Mouse (Mus musculus): ENCODE measurements around the gene Arih1.
"Not testable (repeated sequence)": the region's sequence is repeated elsewhere in the genome, so short reads cannot be mapped to it uniquely, and the experiment has no call there.

Arih1 gene

DNA sequence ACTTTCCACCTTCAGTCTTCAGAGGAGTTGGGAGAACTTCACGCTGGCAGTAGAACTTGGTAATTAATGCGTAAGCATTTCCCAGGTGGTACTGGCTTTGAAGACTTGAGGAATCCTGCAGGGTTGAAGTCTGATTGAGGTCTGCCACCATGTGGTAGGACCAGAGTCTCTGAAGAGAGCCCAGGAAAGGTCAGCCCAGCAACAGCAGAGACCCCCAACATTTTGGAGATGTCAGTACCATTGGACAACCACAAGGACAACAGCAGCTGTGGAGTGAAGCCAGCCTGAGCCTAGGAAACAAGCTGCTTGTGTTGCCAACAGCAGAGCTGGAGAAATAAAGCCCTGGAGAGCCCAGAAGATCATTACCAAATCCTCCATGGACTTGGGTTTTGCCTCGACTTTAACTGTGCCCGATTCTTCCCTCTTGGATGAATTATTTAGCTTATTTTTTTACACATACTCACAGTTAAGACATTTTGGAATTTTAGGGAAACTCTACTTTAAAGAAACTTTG lies 27.4 kb downstream of the Arih1 start:
- no peak for DNase-seq (ENCODE audit: inconsistent ontology term)

DNA sequence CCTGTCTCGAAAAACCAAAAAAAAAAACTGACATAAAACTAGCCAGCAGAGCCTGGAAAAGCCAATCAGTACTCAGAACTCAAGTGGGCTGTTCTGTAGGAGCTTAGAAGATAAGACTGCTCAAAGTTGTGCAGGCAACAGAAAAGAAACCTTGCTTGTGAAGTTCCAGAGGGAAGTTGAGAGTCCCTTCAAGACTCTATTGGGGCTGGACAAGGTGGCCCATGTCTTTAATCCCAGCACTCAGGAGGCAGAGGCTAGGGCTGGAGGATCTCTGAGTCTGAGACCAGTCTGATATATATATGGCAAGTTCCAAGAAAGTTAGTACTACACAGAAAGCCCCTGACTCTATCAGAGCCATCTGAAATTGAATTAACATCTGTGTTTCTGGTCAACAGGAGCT lies 28.0 kb downstream of the Arih1 start:
- DNase-seq (ENCODE audit: inconsistent ontology term) = no peak

DNA sequence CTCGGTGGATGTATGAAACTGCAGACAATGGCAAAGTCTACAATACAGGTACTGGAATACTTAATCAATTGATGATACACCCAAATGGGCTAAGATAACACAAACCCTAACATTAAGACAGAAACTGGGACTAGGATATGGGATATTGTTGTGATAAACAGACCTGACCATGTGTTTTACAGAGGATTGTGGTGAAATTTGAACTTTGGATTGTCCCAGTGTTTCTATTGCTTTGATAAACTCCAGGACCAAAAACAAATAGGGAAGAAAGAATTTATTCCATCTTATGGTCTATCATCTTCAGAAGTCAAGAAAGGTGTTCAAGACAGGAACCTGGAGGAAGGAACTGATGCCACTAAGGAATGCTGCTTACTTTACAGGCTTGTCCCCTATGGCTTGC lies 28.7 kb downstream of the Arih1 start:
- DNase-seq (ENCODE audit: inconsistent ontology term) = no peak

- DNase-seq (ENCODE audit: inconsistent ontology term) = peak; percentile 17
Observed at GRCm38 (mm10) chr9:59455404-59456068, 30.9 kb downstream of the Arih1 start.

DNA sequence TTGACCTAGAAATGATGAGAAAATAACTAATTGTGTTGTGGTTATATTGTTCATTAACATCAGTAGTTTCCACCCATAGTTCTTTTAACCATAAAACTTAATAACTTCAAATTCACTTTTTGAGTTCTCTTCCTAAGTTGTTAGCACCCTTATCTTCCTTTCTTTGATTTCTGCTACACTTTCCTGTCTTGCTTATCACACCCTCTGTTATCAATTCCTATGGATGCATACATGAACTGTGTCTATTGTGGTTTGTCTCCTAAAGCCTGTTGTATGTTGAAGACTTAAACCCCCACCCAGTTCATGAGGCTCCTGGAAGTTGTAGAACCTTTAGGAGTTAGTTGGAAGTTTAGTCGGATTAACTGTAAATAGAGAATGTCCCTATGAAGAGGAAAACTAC lies 52.7 kb downstream of the Arih1 start:
- no peak for DNase-seq (ENCODE audit: inconsistent ontology term)

DNA sequence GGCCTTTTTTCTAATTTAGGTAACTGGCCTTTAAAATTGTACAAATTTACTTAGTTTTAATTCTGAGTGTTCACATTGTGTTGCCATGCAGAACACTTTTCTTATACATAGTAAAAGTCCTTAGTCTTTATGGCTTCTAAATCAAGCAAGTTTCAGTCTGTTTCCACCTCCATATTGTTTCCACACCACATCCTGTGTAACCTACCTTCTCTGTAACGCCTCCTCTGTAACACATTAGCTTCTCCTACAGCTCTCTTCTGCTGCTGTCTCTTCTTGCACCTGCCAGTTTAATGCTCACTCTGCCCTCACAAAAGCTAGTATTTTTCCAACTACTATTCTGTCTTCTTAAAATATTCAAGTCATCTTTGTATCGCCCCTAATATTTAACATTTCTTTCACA lies 54.8 kb downstream of the Arih1 start:
- no peak for DNase-seq (ENCODE audit: inconsistent ontology term)

DNA sequence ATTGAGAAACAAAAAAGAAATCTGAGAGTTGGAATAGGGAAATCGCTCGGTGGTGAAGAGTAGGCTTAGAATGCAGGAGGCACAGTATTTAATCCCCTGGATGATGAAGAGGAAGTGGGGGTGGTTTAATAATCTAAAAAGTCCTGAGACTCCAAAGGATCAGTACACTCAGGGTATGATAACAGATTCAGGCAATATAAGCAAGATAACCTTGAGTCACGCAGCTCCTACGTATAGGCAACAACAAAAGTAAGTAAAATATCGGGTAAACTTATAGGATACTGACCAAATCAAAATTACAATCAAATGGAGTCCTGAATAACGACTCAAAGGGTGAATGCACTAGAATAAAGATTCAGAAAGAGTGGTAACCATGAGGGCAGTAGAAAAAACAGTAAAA lies 65.9 kb downstream of the Arih1 start:
- DNase-seq (ENCODE audit: inconsistent ontology term) = no peak

- no peak for DNase-seq (ENCODE audit: inconsistent ontology term)
Observed at GRCm38 (mm10) chr9:59407271-59407670, 79.1 kb downstream of the Arih1 start.

DNA sequence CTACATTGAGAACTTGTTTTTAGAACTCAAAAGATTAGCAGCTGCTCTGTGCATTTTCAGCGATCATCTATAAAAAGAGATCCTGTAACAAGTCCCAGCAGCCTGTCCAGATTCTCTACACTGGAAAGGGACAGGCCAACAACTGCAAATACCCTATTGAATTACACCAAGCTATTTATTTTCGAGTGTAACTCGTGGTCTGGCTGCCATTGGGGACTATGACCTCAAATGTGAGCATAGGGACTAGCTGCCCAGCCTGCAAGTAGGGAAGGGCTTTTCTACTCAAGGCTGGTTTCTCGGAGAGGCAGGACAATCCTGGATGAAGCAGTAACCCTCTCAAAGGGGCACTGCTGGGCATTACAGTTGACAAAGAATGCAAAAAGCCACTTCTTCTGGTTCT lies 97.3 kb downstream of the Arih1 start:
- DNase-seq (ENCODE audit: inconsistent ontology term) = no peak

GRCm38 (mm10) chr9:59388311-59388710 lies 98.1 kb downstream of the Arih1 start:
- no peak for DNase-seq (ENCODE audit: inconsistent ontology term)

DNA sequence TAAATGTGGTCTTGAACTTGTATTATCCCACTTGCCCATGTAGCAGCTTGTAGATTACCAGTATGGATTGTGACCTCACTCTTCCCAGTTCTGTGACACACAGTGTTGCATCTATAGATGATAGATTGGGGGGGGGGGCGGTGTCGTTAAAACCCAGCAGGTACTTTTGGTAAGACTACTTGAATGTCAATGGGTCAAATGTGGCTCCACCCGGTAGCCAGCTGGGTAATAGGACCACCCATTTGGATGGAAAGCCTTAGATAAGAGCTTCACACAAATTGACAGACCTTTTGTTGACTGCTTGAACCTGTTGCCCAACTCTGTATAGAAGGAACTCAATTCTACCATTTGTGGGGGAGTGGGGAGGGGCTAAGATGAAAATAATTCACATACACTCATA lies 99.0 kb downstream of the Arih1 start:
- no peak for DNase-seq (ENCODE audit: inconsistent ontology term)

- no peak for DNase-seq (ENCODE audit: inconsistent ontology term)
Observed at GRCm38 (mm10) chr9:59375626-59376025, 110.8 kb downstream of the Arih1 start.

DNA sequence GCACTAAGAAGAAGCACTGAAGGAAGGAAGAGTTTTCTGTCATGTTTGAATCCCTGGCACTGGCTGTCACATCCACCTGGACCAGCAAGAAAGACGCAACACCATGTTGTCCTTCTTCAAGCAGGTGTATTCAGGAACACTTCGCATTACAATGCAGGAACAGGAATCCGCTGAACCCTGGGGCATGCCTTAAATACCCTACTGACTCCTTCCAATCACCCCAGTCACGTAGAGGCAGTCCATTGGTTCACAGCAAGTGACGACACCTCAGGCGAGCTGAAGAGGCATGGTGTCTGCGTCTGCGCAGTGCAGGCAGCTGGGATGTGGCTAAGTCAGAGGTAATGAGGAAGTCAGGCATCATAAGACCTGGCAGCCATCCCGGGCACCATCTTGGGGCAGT lies 116.8 kb downstream of the Arih1 start:
- no peak for DNase-seq (ENCODE audit: inconsistent ontology term)

DNA sequence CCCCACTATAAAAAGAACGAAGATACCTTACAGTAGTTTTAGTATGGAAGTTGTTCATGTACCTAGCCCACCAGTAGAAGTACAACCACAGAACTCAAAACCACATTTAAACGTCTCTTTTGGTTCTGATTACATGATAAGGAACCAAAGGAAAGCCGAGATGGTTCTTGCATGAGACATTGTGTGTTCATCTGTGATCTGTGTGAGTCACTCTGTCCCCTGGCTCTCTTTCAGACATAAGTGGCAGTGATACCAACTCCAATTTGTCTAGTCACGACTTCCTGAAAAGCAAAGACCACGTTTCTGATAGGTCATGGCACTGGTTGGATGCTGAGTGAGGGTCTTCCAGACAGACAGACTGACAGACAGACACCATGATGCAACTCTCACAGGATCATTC lies 117.2 kb downstream of the Arih1 start:
- DNase-seq (ENCODE audit: inconsistent ontology term) = no peak

DNA sequence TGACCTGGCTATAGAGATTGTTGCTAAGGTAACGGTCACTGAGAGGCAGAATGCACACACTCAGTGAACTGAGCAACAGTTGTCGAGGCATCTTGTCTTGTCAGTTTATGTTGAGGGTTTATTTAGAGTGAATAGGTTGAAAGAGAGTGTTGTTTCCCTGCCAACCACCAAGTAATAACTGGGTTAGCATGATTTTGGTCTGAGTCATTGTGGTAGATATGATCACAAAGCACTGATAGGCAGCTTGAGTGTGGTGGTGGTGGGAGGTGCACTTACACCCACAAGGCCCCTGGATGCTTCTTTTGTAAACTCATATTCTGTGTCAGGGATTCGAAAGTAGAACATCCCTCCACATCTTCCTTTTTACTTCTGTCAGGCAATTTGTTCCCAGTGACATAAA lies 125.9 kb downstream of the Arih1 start:
- DNase-seq (ENCODE audit: inconsistent ontology term) = not testable (repeated sequence)

- DNase-seq (ENCODE audit: inconsistent ontology term) = not testable (repeated sequence)
Observed at GRCm38 (mm10) chr9:59358041-59358440, 128.4 kb downstream of the Arih1 start.

DNA sequence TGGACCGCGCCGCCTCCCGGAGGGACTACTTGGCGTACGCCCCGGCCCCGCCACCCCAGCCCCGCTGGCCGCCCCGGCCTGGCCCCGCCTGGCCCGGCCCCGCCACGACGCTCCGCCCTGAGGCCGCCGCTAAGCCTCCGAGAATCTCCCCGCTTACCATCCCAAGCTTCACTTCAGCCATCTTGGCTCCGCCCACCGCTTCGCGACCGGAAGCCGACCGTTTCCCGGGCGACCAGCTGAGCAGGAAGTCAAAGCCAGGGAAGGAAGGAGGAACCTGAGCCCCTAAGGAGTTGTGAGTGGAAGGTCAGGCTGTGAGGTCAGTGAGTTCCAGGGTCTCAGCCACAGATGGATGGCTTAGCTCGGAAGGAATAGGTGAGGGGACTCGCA lies 133.2 kb downstream of the Arih1 start, which contains the start of gene Bbs4:
Gene Bbs4 (minus strand): TSS at position 256 of the 387 bp plus-strand sequence.
- DNase-seq (ENCODE audit: inconsistent ontology term) = peak; percentile 93

DNA sequence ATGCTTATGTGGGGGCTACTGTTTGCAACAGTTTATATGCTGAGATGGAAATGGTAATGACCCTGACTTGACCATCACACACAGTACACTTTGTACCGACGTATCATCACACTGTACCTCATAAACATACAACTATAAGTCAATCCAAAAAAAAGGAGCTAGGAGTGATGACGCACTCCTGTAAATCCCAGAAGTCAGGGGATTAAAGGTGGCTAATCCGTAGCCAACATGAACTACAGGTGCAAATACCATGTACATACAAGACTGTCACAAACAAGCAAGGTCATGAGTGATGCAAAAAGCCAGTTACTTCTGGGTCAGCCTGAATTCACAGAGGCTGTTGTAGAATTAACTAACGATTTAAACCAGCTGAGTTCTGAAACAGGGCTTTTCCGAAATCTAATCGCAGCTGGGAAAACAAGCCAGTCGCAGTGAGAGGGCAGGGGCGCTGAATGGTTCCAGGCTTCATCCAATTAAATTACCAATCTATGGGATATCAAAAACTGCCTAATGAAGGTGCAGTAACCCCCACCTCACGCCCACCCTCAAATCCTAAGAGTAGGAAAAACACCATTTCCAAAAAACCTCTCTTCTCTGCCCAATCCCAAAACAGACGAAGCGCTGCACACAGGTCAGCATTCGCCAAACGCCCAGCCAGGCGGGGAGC lies 133.7 kb downstream of the Arih1 start:
- no peak for DNase-seq (ENCODE audit: inconsistent ontology term)

GRCm38 (mm10) chr9:59346176-59346575 lies 140.2 kb downstream of the Arih1 start:
- DNase-seq (ENCODE audit: inconsistent ontology term) = no peak

GRCm38 (mm10) chr9:59340002-59340401 lies 146.4 kb downstream of the Arih1 start:
- DNase-seq (ENCODE audit: inconsistent ontology term) = no peak

DNA sequence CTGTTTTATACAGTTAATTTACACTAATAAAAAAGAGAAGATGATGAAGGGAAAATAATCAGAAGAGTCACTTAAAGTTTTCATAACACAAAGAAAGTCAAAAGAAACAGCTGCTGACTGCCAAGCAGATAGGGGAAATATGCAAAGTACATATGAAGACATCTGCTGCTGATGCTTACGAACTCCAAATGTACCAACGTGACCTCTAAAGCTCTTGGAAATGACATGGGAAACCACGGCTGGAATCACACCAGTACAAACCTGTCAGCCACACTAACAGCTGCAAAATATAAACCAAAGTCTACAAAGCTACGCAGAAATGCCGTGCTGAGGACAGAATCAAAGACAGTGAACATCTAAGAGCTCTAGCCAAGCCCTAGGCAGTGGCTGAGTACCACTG lies 147.3 kb downstream of the Arih1 start:
- no peak for DNase-seq (ENCODE audit: inconsistent ontology term)

GRCm38 (mm10) chr9:59338411-59338810 lies 148.0 kb downstream of the Arih1 start:
- no peak for DNase-seq (ENCODE audit: inconsistent ontology term)

All from Muller cell, postnatal 12 days (primary cell).